Mouse (Mus musculus) heart, postnatal 0 days (tissue): ENCODE measurements around the gene Itgb3.

Experiments used
- CTCF ChIP-seq: IDR thresholded peaks from 2 replicates; pipeline ENCODE4 v1.5.1; 2016; ENCODE audit warnings: antibody characterized with exemption, control low read depth, low read depth
- EP300 ChIP-seq: IDR thresholded peaks from 2 replicates; pipeline ENCODE4 v1.6.1; 2016; ENCODE audit warnings: antibody characterized with exemption, low read depth

DNA sequence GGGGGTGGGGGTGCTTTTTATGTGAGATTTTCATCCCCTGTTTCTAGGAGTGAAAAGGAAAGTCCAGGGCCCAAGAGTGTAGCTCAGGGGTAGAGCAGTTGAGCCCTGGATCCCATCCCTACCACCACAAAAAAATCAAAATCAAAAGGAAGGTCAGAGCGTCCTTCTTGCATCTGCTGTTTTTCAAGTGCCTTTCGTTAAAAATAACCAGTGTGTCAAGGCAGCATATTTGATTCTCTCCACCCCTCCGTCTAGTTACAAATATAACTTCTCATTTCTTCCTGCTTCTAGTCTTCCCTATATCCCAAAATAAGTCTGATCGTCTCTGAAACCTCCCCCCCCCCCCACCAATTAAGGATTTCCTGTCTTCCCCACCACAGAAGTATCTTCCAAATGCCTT is 49.7 kb upstream of the Itgb3 start:
- no peak for TF ChIP-seq CTCF
- TF ChIP-seq EP300: no peak
